Mouse (Mus musculus) lung, postnatal 0 days (tissue): Measurements from ENCODE around the gene BC030499.

Experiments used
- CTCF ChIP-seq: IDR thresholded peaks from 2 replicates; pipeline ENCODE4 v1.5.1; 2016; ENCODE audit warnings: antibody characterized with exemption, mild to moderate bottlenecking
- EP300 ChIP-seq: IDR thresholded peaks from 2 replicates; pipeline ENCODE4 v1.6.1; 2016; ENCODE audit warnings: antibody characterized with exemption, mild to moderate bottlenecking, control low read depth

DNA sequence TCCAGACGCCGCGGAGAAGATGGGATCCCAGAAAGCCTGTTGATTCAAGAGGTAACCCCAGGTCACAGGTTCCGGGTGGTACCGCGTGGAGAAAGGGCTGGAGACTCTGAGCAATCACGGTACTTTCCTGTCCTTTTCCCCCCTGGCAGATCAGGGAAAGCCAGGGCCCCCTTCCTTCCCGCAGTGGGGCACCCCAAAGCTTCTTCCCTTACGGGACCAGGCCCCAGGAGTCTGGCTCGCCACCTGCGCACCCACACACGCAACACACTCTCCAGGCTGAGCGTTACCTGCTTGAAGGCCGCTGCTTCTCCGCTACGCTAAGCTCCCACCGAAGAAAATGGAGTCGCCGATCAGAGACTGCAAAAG, 45.4 kb upstream of the BC030499 start:
- TF ChIP-seq EP300, result no peak
- no peak for TF ChIP-seq CTCF
